Mouse (Mus musculus) liver, adult 2 months (tissue): Measurements from ENCODE around the gene Cope. TPM values are rescaled to one million over a fixed set of nuclear protein-coding genes. Genes with fewer than 3 reads are reported as not detected.

Experiments used
- DNase-seq: peaks from one replicate; pipeline ENCODE4 v3.0.0-alpha.2; 2011; ENCODE audit warnings: low read depth, low spot score; ENCODE audit errors: extremely low read depth
- H3K27ac ChIP-seq: fragments of 200-500 bp; replicated peaks from 2 replicates; pipeline ENCODE4 v1.5.1; 2012; ENCODE audit warnings: low read depth, mild to moderate bottlenecking, control low read depth, inconsistent platforms, low read length; ENCODE audit not compliant: insufficient read depth
- H3K27me3 ChIP-seq: fragments of 200-500 bp; 2 replicates; pipeline ENCODE4 v1.6.1; 2012; ENCODE audit warnings: mild to moderate bottlenecking, moderate library complexity, low read length, inconsistent platforms; ENCODE audit not compliant: control insufficient read depth, insufficient read depth
- H3K36me3 ChIP-seq: fragments of 200-500 bp; 2 replicates; pipeline ENCODE4 v1.6.1; 2012; ENCODE audit warnings: low read length, inconsistent platforms; ENCODE audit not compliant: control insufficient read depth, insufficient read depth
- H3K4me1 ChIP-seq: fragments of 200-500 bp; 2 replicates; pipeline ENCODE4 v1.6.1; 2011; ENCODE audit warnings: low read length; ENCODE audit not compliant: control insufficient read depth, insufficient read depth
- H3K4me3 ChIP-seq: fragments of 200-500 bp; 2 replicates; pipeline ENCODE4 v1.5.1; 2011; ENCODE audit warnings: low read depth, mild to moderate bottlenecking, control low read depth, low read length, moderate library complexity; ENCODE audit not compliant: insufficient read depth
- H3K79me2 ChIP-seq: fragments of 200-500 bp; 2 replicates; pipeline ENCODE4 v1.6.1; 2012; ENCODE audit warnings: inconsistent platforms, mild to moderate bottlenecking, low read length, moderate library complexity; ENCODE audit not compliant: control insufficient read depth, insufficient read depth
- H3K9ac ChIP-seq: fragments of 200-500 bp; 2 replicates; pipeline ENCODE4 v1.6.1; 2012; ENCODE audit warnings: low read depth, mild to moderate bottlenecking, control low read depth, inconsistent platforms, low read length
- CTCF ChIP-seq: fragments of 200-500 bp; IDR thresholded peaks from 2 replicates; pipeline ENCODE4 v1.5.1; 2011; ENCODE audit warnings: low read depth, low read length, control low read depth
- POLR2A ChIP-seq: fragments of 200-500 bp; IDR thresholded peaks from 2 replicates; pipeline ENCODE4 v1.6.1; 2011; ENCODE audit warnings: low read length, control low read depth; ENCODE audit not compliant: insufficient read depth; ENCODE audit errors: extremely low read depth
- WGBS: fragments of 180-500 bp; shearing (Covaris S2); methylation state at CpG from one replicate; pipeline ENCODE4 v1.1.7; 2018; 5-methylcytosine and 5-hydroxymethylcytosine counted together
- polyA plus RNA-seq: library from polyadenylated mRNA; depleted of rRNA; stranded (reverse); fragments of >200 nt; gene quantifications from 2 replicates; pipeline ENCODE4 v1.2.3, GENCODE M21; 2012
- total RNA-seq: library from RNA; depleted of rRNA; stranded (reverse); fragments of >200 nt; gene quantifications from 2 replicates; pipeline ENCODE4 v1.2.3, GENCODE M21; 2014

Gene Cope
- total and polyA plus RNA-seq, 2 experiments = 169 to 394 TPM

- H3K27me3 ChIP-seq = no peaks in the 10 kb centered on the region
- peaks cover 31% of the 10 kb centered on the region for H3K36me3 ChIP-seq
- H3K27ac ChIP-seq = no peak within 1 kb of the TSS
- H3K4me3 ChIP-seq = no peak within 1 kb of the TSS
- no peak for DNase-seq
- no peaks in the 10 kb centered on the region for H3K79me2 ChIP-seq
- TF ChIP-seq CTCF = no peak
- no peak for TF ChIP-seq POLR2A
- no peaks in the 10 kb centered on the region for H3K4me1 ChIP-seq
- 46% methylated on average over 14 of the region's 14 CpGs for WGBS
- H3K9ac ChIP-seq = no peak within 1 kb of the TSS
Measured at GRCm38 (mm10) chr8:70329124-70329834, 27.0 kb downstream of the Cope start, which contains the start of gene Gdf1. TSS of gene Gdf1 (plus strand) at chr8:70329817.

- no peak for DNase-seq
- Histone ChIP-seq H3K27me3 (no peaks in the 10 kb centered on the region), H3K79me2 (no peaks in the 10 kb centered on the region), H3K36me3 (peaks cover 39% of the 10 kb centered on the region), H3K9ac (no peak overlapping the region), H3K27ac (no peak overlapping the region), H3K4me3 (no peak overlapping the region), H3K4me1 (no peaks in the 10 kb centered on the region)
- no peak for TF ChIP-seq POLR2A
- TF ChIP-seq CTCF = no peak
- 33% methylated on average over 45 of the region's 45 CpGs for WGBS
Measured at GRCm38 (mm10) chr8:70329835-70330740, 27.8 kb downstream of the Cope start.

DNA sequence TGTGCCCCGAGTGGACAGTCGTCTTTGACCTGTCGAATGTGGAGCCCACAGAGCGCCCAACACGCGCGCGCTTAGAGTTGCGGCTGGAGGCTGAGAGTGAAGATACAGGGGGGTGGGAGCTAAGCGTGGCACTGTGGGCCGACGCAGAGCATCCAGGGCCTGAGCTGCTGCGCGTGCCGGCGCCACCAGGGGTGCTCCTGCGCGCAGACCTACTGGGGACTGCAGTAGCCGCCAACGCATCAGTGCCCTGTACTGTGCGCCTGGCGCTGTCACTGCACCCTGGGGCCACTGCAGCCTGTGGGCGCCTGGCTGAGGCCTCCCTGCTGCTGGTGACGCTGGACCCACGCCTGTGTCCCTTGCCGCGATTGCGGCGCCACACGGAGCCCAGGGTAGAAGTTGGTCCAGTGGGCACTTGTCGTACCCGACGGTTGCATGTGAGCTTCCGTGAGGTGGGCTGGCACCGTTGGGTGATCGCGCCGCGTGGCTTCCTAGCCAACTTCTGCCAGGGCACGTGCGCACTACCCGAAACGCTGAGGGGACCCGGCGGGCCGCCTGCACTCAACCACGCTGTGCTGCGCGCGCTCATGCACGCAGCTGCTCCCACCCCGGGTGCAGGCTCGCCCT, 28.5 kb downstream of the Cope start:
- no peaks in the 10 kb centered on the region for H3K27me3 ChIP-seq
- H3K36me3 ChIP-seq = peaks cover 43% of the 10 kb centered on the region
- H3K27ac ChIP-seq = no peak overlapping the region
- WGBS = 80% methylated on average over 53 of the region's 53 CpGs
- TF ChIP-seq POLR2A (no peak), CTCF (no peak)
- H3K79me2 ChIP-seq = no peaks in the 10 kb centered on the region
- no peak for DNase-seq
- no peak overlapping the region for H3K4me3 ChIP-seq
- H3K4me1 ChIP-seq = no peaks in the 10 kb centered on the region
- no peak overlapping the region for H3K9ac ChIP-seq

GRCm38 (mm10) chr8:70331526-70331925, 29.2 kb downstream of the Cope start:
- Histone ChIP-seq H3K9ac (no peak overlapping the region), H3K79me2 (no peaks in the 10 kb centered on the region), H3K36me3 (peaks cover 47% of the 10 kb centered on the region), H3K27ac (no peak overlapping the region), H3K27me3 (no peaks in the 10 kb centered on the region), H3K4me1 (no peaks in the 10 kb centered on the region), H3K4me3 (no peak overlapping the region)
- 95% methylated on average over 19 of the region's 19 CpGs for WGBS
- TF ChIP-seq CTCF (no peak), POLR2A (no peak)
- DNase-seq = no peak

DNA sequence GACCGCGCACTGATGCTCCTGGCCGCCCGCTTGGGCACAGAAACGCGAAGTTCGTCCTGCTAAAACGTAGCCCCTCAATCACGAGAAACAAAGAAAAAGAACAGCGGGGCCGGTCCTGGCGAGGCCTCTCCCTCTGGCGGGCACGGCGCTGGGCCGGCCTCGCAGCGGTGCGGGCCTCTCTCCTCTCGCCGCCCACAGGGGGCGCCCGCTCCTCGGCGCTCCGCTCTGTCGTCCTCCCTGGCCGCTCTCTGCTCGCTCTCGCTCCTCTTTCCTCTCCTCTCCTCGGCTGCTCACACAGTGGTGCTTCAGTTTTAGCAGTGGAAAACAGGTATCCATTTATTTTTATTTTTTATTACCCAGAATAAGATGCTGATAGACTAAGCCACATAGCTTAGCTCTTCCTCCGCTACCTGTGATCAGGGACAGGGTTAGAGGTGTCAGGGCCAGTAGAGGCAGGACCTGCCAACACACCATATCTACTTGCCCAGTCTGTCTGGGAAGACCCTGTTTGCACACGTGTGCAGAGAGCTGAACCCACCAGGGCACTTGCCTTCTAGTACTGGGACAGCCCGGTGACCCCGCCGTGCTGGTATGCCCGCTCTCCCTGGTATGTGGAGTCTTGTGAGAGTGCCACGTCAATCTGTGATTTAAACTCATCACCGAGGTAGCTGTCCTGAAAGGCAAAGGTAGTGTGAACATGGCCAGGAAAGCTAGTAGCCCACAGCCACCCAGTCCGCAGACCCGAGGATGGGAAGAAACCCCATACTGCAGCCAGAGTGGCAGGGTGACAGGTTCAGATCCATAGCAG, 30.0 kb downstream of the Cope start:
- H3K27ac ChIP-seq = no peak overlapping the region
- no peak overlapping the region for H3K4me3 ChIP-seq
- DNase-seq = no peak
- 81% methylated on average over 41 of the region's 41 CpGs for WGBS
- no peaks in the 10 kb centered on the region for H3K27me3 ChIP-seq
- H3K4me1 ChIP-seq = no peaks in the 10 kb centered on the region
- H3K36me3 ChIP-seq = peaks cover 51% of the 10 kb centered on the region
- TF ChIP-seq CTCF (peak; percentile 32; the same call in 1 of the 2 replicates), POLR2A (no peak)
- H3K79me2 ChIP-seq = no peaks in the 10 kb centered on the region
- no peak overlapping the region for H3K9ac ChIP-seq
